Mouse (Mus musculus): ENCODE measurements around the gene Mrpl23.

Mrpl23 gene

GRCm38 (mm10) chr7:142532671-142533058, at the start of gene Mrpl23:
Gene Mrpl23, plus strand, starts transcription at chr7:142532686.
- no peak for DNase-seq (ENCODE audit: low read depth, low spot score)

GRCm38 (mm10) chr7:142483136-142483535, 49.4 kb upstream of the Mrpl23 start:
- DNase-seq (ENCODE audit: low read depth, low spot score): no peak

- DNase-seq (ENCODE audit: low read depth, low spot score): no peak
Measured at GRCm38 (mm10) chr7:142484780-142485179, 47.7 kb upstream of the Mrpl23 start.

- DNase-seq (ENCODE audit: low read depth, low spot score): no peak
Measured at GRCm38 (mm10) chr7:142486751-142487162, 45.7 kb upstream of the Mrpl23 start.

GRCm38 (mm10) chr7:142487341-142487859, 45.1 kb upstream of the Mrpl23 start:
- peak; percentile 73 for DNase-seq (ENCODE audit: low read depth, low spot score)

- no peak for DNase-seq (ENCODE audit: low read depth, low spot score)
Measured at GRCm38 (mm10) chr7:142488053-142488452, 44.4 kb upstream of the Mrpl23 start.

- DNase-seq (ENCODE audit: low read depth, low spot score): no peak
Measured at GRCm38 (mm10) chr7:142493535-142493934, 39.0 kb upstream of the Mrpl23 start.

- no peak for DNase-seq (ENCODE audit: low read depth, low spot score)
Measured at GRCm38 (mm10) chr7:142496158-142496557, 36.3 kb upstream of the Mrpl23 start.

- no peak for DNase-seq (ENCODE audit: low read depth, low spot score)
Measured at GRCm38 (mm10) chr7:142496800-142497199, 35.7 kb upstream of the Mrpl23 start.

GRCm38 (mm10) chr7:142497775-142498174, 34.7 kb upstream of the Mrpl23 start:
- DNase-seq (ENCODE audit: low read depth, low spot score): no peak

- no peak for DNase-seq (ENCODE audit: low read depth, low spot score)
Measured at GRCm38 (mm10) chr7:142498575-142498974, 33.9 kb upstream of the Mrpl23 start, which contains the start of gene Tnnt3. Gene Tnnt3, plus strand, starts transcription at chr7:142498836.

- DNase-seq (ENCODE audit: low read depth, low spot score): peak; percentile 36
Measured at GRCm38 (mm10) chr7:142499010-142499721, 33.3 kb upstream of the Mrpl23 start.

GRCm38 (mm10) chr7:142500032-142500431, 32.5 kb upstream of the Mrpl23 start:
- DNase-seq (ENCODE audit: low read depth, low spot score): no peak

- no peak for DNase-seq (ENCODE audit: low read depth, low spot score)
Measured at GRCm38 (mm10) chr7:142503206-142503605, 29.3 kb upstream of the Mrpl23 start.

GRCm38 (mm10) chr7:142505942-142506341, 26.5 kb upstream of the Mrpl23 start:
- peak; percentile 61 for DNase-seq (ENCODE audit: low read depth, low spot score)

- peak; percentile 12 for DNase-seq (ENCODE audit: low read depth, low spot score)
Measured at GRCm38 (mm10) chr7:142506501-142506900, 26.0 kb upstream of the Mrpl23 start.

GRCm38 (mm10) chr7:142507453-142507852, 25.0 kb upstream of the Mrpl23 start:
- DNase-seq (ENCODE audit: low read depth, low spot score): no peak

- DNase-seq (ENCODE audit: low read depth, low spot score): no peak
Measured at GRCm38 (mm10) chr7:142509518-142509917, 23.0 kb upstream of the Mrpl23 start.

- no peak for DNase-seq (ENCODE audit: low read depth, low spot score)
Measured at GRCm38 (mm10) chr7:142510021-142510777, 22.3 kb upstream of the Mrpl23 start.

- no peak for DNase-seq (ENCODE audit: low read depth, low spot score)
Measured at GRCm38 (mm10) chr7:142514048-142514447, 18.4 kb upstream of the Mrpl23 start.

GRCm38 (mm10) chr7:142516221-142516978, 16.1 kb upstream of the Mrpl23 start:
- no peak for DNase-seq (ENCODE audit: low read depth, low spot score)

- DNase-seq (ENCODE audit: low read depth, low spot score): no peak
Measured at GRCm38 (mm10) chr7:142517531-142517930, 15.0 kb upstream of the Mrpl23 start.

Data from R1 (cell line).